Mouse (Mus musculus) small intestine, adult 2 months (tissue): ENCODE data around the gene Lsamp. TPM values are rescaled to one million over a fixed set of nuclear protein-coding genes. Genes with fewer than 3 reads are reported as not detected.

Experiments used
- H3K27ac ChIP-seq: fragments of 200-500 bp; 2 replicates; pipeline ENCODE4 v1.5.1; 2012; ENCODE audit warnings: low read depth, low read length, control low read depth, inconsistent platforms; ENCODE audit not compliant: insufficient read depth
- H3K27me3 ChIP-seq: fragments of 200-500 bp; 2 replicates; pipeline ENCODE4 v1.6.1; 2012; ENCODE audit warnings: mild to moderate bottlenecking, moderate library complexity, low read length, inconsistent platforms; ENCODE audit not compliant: control insufficient read depth, insufficient read depth
- H3K36me3 ChIP-seq: fragments of 200-500 bp; 2 replicates; pipeline ENCODE4 v1.6.1; 2012; ENCODE audit warnings: mild to moderate bottlenecking, low read length, control low read depth, inconsistent platforms; ENCODE audit not compliant: control insufficient read depth, insufficient read depth
- H3K4me1 ChIP-seq: fragments of 200-500 bp; 2 replicates; pipeline ENCODE4 v1.6.1; 2012; ENCODE audit warnings: low read length, inconsistent platforms, mixed read lengths; ENCODE audit not compliant: control insufficient read depth, insufficient read depth, insufficient read length
- H3K4me3 ChIP-seq: fragments of 200-500 bp; 2 replicates; pipeline ENCODE4 v1.5.1; 2012; ENCODE audit warnings: low read depth, mild to moderate bottlenecking, control low read depth, inconsistent platforms, low read length, moderate library complexity
- CTCF ChIP-seq: fragments of 200-500 bp; IDR thresholded peaks from 2 replicates; pipeline ENCODE4 v1.5.1; 2012; ENCODE audit warnings: low read depth, mild to moderate bottlenecking, control low read depth, inconsistent platforms, low read length, moderate library complexity, mixed read lengths; ENCODE audit not compliant: insufficient replicate concordance, insufficient read length; ENCODE audit errors: extremely low read depth
- POLR2A ChIP-seq: fragments of 200-500 bp; IDR thresholded peaks from 2 replicates; pipeline ENCODE4 v1.6.1; 2012; ENCODE audit warnings: low read depth, mild to moderate bottlenecking, control low read depth, inconsistent platforms, low read length, moderate library complexity
- WGBS: fragments of 180-500 bp; shearing (Covaris S2); methylation state at CpG from one replicate; pipeline ENCODE4 v1.1.7; 2018; 5-methylcytosine and 5-hydroxymethylcytosine counted together
- polyA plus RNA-seq: library from polyadenylated mRNA; depleted of rRNA; stranded (reverse); fragments of >200 nt; gene quantifications from 2 replicates; pipeline ENCODE4 v1.2.3, GENCODE M21; 2012

Lsamp gene
- polyA plus RNA-seq, 1 experiment: 0.08 TPM

DNA sequence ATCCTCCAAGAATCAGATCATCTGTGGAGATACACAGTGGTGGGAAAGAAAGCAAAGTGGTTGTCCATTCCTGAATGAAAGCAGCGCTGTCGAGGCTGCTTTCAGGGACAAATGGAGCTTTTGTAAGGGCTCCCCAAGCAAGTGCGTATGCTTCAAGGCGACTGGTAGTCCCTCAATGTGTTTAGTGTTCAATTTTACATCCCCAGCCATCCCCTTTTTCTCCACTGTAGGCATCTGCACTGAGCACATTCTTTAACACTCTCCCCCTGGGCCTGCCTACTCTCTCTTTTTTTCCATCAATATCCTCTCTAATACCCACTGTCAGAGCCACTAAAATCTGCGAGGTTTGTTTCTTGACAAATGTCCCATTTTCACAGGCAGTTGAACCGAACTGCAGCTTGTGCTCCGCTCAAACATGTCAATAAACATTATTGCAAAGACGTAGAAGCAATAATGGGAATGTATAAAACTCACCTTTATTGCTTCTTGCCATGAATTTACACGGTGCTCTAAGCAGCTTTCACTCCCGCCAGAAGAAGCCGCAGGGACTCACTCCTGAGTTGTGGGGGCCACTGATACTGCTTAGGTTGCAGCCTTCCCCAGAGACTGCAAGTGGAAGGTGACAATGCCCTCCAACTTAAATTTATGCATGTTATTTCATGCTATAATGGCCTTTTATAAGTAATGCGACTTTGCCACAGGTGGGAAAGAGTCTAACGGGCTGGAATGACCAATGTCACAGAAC is 250.2 kb downstream of the Lsamp start:
- no peak for TF ChIP-seq POLR2A
- TF ChIP-seq CTCF: no peak
- WGBS: 77% methylated on average over 13 of the region's 13 CpGs
- H3K27me3 ChIP-seq: no peaks in the 10 kb centered on the region
- H3K4me3 ChIP-seq: no peak overlapping the region
- H3K36me3 ChIP-seq: no peaks in the 10 kb centered on the region
- no peak overlapping the region for H3K27ac ChIP-seq
- no peaks in the 10 kb centered on the region for H3K4me1 ChIP-seq

DNA sequence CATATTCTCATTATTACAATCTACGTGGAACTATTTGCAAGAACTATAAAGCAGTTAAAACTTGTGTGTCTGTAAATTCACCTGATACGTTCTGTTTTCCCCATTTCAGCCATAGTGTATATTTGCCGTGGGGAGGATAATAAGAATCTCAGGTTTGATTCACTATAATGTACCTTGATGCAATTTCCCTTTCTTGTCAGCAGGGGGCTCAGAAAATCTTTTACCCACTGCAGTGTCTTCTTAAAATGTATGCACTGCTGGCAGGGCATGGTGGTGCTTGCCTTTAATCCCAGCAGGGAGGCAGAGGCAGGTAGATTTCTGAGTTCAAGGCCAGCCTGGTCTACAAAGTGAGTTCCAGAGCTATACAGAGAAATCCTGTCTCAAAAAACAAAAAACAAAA is 287.7 kb downstream of the Lsamp start:
- Histone ChIP-seq H3K27ac (no peak overlapping the region), H3K4me3 (no peak overlapping the region), H3K4me1 (no peaks in the 10 kb centered on the region), H3K36me3 (no peaks in the 10 kb centered on the region), H3K27me3 (no peaks in the 10 kb centered on the region)
- 72% methylated on average over 3 of the region's 3 CpGs for WGBS
- TF ChIP-seq POLR2A (no peak), CTCF (no peak)

DNA sequence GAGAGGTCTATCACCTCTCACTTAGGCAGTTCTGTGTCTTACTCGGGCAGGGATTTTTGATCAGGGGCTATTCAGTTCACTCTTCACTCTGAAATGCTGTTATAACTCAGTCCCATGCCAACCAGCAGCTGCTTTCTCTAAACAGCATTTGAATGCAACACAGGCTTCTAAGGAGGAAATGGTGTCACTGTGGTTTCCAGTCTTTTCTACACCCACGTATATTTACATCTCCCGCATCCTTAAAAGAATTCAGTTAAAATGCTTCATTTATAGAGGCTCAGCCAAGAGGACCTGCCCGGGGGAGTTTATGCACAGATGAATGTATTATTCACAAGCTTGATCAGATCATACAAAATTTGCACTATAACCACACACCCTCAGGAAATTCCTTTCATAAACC is 306.0 kb downstream of the Lsamp start:
- Histone ChIP-seq H3K27ac (no peak overlapping the region), H3K4me3 (no peak overlapping the region), H3K27me3 (no peaks in the 10 kb centered on the region), H3K36me3 (no peaks in the 10 kb centered on the region), H3K4me1 (no peaks in the 10 kb centered on the region)
- TF ChIP-seq CTCF: no peak
- no peak for TF ChIP-seq POLR2A
- WGBS: 65% methylated on average over 4 of the region's 4 CpGs

DNA sequence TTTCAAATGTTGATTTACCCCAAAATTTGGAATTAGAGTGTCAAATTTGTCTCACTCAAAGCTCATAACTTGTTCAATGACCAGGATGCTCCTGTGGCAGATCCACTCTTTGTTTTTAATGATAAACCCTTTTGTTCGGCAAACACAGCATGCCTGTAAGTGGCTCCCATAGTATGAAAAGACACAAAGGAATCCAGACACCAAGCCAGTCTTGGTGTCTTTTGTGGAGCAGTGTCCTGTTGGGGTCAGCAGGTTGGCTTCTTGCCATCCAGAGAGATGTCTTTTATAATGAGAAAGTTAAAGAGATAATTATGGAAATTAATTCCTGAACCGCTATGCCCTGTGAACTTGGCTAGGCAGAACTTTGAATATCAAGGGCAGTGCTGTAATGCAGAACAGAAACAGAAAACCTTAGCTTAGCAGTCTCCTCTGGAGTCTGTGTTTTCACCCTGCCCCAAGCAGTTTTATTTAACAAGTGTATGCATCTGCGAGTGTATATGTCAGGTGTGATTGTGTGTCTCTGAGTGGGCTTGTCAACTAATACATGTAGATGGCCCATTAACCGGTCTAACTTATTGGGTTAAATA is 310.2 kb downstream of the Lsamp start:
- 88% methylated on average over 4 of the region's 4 CpGs for WGBS
- Histone ChIP-seq H3K4me1 (no peaks in the 10 kb centered on the region), H3K27ac (no peak overlapping the region), H3K36me3 (no peaks in the 10 kb centered on the region), H3K27me3 (no peaks in the 10 kb centered on the region), H3K4me3 (no peak overlapping the region)
- TF ChIP-seq CTCF: no peak
- no peak for TF ChIP-seq POLR2A

DNA sequence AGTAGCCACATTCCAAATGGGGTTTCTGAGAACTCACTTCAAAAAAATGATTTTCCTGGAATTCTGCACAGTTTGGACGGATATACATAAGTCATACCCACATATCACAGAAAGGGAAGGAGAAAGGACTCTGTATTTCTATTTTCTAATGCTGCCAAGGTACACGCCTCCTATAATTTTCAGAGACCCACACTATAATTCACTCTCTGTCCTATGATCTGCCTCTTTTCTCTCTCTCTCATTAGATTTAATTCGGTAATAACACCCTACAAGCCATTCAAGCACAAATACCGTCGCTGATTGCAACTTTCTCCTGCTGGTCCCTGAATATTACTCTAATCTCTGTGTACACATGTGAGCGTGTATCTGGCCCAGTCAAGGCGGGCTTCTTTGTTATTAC is 311.1 kb downstream of the Lsamp start:
- H3K27ac ChIP-seq: no peak overlapping the region
- H3K4me3 ChIP-seq: no peak overlapping the region
- no peaks in the 10 kb centered on the region for H3K27me3 ChIP-seq
- H3K4me1 ChIP-seq: no peaks in the 10 kb centered on the region
- WGBS: 42% methylated on average over 7 of the region's 7 CpGs
- TF ChIP-seq POLR2A (no peak), CTCF (no peak)
- H3K36me3 ChIP-seq: no peaks in the 10 kb centered on the region

DNA sequence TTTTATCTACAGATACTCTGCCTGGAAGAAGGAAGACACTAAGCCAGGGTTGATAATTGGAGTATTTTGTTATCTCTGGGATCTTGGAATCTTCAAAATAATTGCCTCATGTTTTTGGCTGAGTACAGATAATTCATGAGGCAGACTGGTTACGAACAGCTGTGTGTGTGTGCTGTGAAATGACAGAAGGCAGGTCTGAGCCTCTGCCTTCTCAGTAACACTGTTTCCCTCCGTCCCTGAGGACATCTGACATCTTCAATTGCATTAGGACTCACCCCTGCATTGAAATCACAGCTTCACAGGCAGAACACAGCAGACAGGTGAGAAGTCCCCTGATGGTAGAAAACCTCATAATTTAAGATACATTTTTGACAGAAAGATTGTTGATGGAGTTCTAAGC is 323.5 kb downstream of the Lsamp start:
- WGBS: 62% methylated on average over 2 of the region's 2 CpGs
- no peaks in the 10 kb centered on the region for H3K36me3 ChIP-seq
- H3K4me3 ChIP-seq: no peak overlapping the region
- no peaks in the 10 kb centered on the region for H3K27me3 ChIP-seq
- H3K27ac ChIP-seq: no peak overlapping the region
- no peaks in the 10 kb centered on the region for H3K4me1 ChIP-seq
- TF ChIP-seq POLR2A: no peak
- no peak for TF ChIP-seq CTCF

DNA sequence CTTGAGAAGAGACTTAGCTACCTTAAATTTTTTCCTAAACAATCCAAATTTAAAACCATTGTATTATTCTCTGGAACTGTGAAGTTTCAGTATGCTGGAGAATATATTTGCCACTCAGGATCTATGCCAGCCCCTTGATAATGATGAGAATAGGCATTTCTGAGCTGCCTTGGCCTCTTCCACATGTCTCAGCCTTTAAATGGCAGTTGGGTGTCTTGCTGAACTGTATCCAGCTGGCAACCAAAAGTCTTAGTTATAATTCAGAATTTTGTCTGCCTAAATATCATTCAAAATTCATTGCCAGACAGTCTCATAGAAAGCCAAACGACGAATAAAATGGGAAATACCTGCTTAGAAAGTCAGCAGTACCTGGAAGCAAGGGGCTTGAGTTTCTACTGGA is 332.0 kb downstream of the Lsamp start:
- H3K27ac ChIP-seq: no peak overlapping the region
- TF ChIP-seq POLR2A (no peak), CTCF (no peak)
- WGBS: 82% methylated on average over 2 of the region's 2 CpGs
- H3K4me3 ChIP-seq: no peak overlapping the region
- no peaks in the 10 kb centered on the region for H3K27me3 ChIP-seq
- H3K4me1 ChIP-seq: no peaks in the 10 kb centered on the region
- H3K36me3 ChIP-seq: no peaks in the 10 kb centered on the region
